Mouse (Mus musculus): ENCODE data around the gene 1700003F12Rik. TPM values are rescaled to one million over a fixed set of nuclear protein-coding genes. Genes with fewer than 3 reads are reported as not detected.

The 1700003F12Rik gene
- polyA plus RNA-seq, 1 experiment from 2014 or later, result 1.8 TPM

DNA sequence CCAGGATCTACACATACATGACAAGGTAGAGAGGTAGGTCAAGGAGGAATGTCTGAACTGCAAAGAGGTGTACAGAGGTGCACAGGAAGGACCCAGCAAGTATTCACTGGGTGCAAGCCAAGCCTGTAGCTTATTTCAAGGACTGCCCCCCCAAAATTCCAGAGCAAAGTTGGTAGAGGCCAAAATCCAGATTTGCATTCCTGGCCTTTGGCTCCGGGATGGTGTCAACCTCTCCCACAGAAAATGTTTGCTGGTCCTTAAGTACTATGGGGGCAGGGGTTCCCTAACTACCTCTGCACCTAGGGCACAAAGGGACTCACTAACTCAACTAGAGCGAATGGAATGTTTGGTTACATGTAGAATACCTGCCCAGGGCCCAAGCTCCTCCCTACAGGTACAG is 20.9 kb downstream of the 1700003F12Rik start:
- WGBS (ENCODE audit: insufficient replicate concordance), result 64% methylated on average over 2 of the region's 2 CpGs
- Histone ChIP-seq H3K9me3 (replicated peaks; ENCODE audit: control insufficient read depth, low read length) (no peaks in the 10 kb centered on the region), H3K27me3 (ENCODE audit: control insufficient read depth, insufficient read depth, low read depth, low read length) (no peaks in the 10 kb centered on the region), H3K27ac (ENCODE audit: low read length) (peak overlapping the region; percentile 84), H3K4me1 (ENCODE audit: control insufficient read depth, low read depth, low read length) (peaks cover 52% of the 10 kb centered on the region), H3K9ac (ENCODE audit: low read depth, low read length) (peak overlapping the region; percentile 73), H3K4me3 (ENCODE audit: low read depth, low read length) (peak overlapping the region; percentile 79), H3K4me2 (ENCODE audit: low read depth, low read length) (peak overlapping the region; percentile 79), H3K36me3 (ENCODE audit: control insufficient read depth, insufficient read depth) (peaks cover 18% of the 10 kb centered on the region)
- ATAC-seq (ENCODE audit: low read depth), result no peak

DNA sequence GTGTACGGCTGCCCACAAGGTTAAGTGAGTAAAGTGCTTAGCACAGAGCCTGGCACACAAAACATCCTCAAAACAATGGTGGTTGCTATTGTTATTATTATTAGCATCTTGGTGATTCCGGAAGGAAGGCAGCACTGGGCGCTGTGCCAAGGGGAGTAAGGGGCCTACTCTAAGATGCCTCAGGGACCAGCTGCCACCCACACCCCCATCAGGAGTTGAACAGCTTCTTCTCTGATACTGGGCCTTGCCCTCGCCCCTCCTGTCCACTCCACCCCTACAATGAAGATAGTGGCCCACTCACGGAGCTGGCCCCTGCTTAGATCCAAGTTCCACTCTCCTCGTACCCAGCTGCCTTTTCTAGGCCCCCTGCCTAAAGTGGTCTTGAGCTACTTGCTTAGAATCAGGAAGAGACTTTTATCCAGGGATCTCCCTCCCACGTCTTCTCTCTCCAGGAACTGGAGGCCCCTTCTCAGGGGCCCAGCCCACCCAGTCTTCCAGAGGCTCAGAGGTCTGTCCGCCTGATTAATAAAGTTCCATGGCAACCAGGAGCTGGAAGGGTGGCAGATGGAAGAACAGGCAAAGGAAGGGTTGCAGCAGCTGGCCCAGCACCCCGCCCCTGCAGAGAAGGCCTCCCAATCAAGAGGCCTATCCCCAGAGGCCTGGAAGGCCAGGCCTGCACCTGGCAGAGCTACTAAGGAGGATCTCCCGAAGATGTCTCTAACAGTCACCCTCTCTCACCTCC is 21.6 kb downstream of the 1700003F12Rik start:
- H3K27me3 ChIP-seq (ENCODE audit: control insufficient read depth, insufficient read depth, low read depth, low read length), result no peaks in the 10 kb centered on the region
- peak overlapping the region; percentile 79 for H3K4me3 ChIP-seq (ENCODE audit: low read depth, low read length)
- no peaks in the 10 kb centered on the region for H3K9me3 ChIP-seq (replicated peaks; ENCODE audit: control insufficient read depth, low read length)
- ATAC-seq (ENCODE audit: low read depth), result peak; percentile 3; the same call in 1 of the 2 replicates
- H3K4me1 ChIP-seq (ENCODE audit: control insufficient read depth, low read depth, low read length), result peaks cover 52% of the 10 kb centered on the region
- peaks cover 11% of the 10 kb centered on the region for H3K36me3 ChIP-seq (ENCODE audit: control insufficient read depth, insufficient read depth)
- peak overlapping the region; percentile 84 for H3K27ac ChIP-seq (ENCODE audit: low read length)
- H3K9ac ChIP-seq (ENCODE audit: low read depth, low read length), result peak overlapping the region; percentile 73
- WGBS (ENCODE audit: insufficient replicate concordance), result 15% methylated on average over 10 of the region's 10 CpGs
- peak overlapping the region; percentile 79 for H3K4me2 ChIP-seq (ENCODE audit: low read depth, low read length)

DNA sequence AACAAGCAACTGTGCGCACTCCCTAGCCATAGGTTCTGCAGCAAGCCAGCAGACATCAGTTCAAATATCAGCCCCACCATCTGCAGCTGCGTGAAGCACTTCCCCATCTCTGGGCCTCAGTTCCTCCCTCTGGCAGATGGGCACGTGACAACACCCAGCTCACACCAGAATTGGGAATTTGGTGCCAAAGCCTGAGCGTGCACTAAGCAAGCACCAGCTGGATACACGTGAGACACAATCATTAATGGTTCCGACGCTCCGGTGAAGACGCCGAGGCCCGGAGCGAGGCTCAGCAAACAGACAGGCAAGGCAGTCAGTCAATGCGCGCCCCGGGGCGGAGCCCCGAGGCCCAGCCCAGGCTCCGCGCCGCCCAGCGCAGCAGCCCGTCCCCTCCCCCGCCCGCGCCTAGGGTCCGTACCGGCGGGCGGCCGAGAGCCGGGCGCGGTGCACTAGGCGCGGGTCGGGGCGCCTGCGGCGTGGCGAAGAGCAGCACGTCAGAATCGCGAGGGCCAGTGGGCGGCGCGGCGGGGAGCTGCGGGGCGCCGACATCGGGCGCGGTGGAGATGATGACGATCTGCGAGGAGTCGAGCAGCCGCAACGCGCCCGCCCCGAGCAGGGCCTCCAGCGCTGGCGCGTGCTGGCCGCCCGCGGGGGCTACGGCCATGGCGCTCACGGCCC is 22.3 kb downstream of the 1700003F12Rik start:
- H3K4me1 ChIP-seq (ENCODE audit: control insufficient read depth, low read depth, low read length), result peaks cover 52% of the 10 kb centered on the region
- H3K9me3 ChIP-seq (replicated peaks; ENCODE audit: control insufficient read depth, low read length), result no peaks in the 10 kb centered on the region
- peak overlapping the region; percentile 73 for H3K9ac ChIP-seq (ENCODE audit: low read depth, low read length)
- H3K36me3 ChIP-seq (ENCODE audit: control insufficient read depth, insufficient read depth), result peaks cover 4% of the 10 kb centered on the region
- H3K4me3 ChIP-seq (ENCODE audit: low read depth, low read length), result peak overlapping the region; percentile 79
- WGBS (ENCODE audit: insufficient replicate concordance), result under 1% methylated on average over 62 of the region's 70 CpGs
- H3K27ac ChIP-seq (ENCODE audit: low read length), result peak overlapping the region; percentile 84
- peak; percentile 80 for ATAC-seq (ENCODE audit: low read depth)
- H3K4me2 ChIP-seq (ENCODE audit: low read depth, low read length), result peak overlapping the region; percentile 79
- H3K27me3 ChIP-seq (ENCODE audit: control insufficient read depth, insufficient read depth, low read depth, low read length), result no peaks in the 10 kb centered on the region

DNA sequence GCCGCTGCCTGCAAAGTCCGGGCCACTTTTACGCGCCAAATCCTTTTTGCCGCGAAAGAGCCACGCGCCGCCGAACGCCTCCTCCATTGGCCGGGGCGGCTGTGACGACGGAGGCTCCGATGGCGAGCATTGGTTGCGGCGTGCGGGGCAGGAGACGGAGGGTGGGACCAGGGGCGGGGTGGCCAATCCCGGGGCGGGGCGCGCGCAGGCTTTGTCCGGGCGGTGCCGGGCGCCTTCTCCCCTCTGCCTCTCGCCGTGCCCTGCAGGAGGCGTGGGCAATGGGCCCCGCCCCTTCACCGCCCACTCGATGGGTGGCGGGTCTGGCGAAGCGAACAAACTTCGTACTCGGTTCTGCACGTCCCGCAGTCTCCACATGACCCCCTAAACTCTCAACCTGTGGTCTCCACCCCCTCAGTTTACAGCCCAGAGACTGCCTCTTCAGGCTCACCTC is 23.0 kb downstream of the 1700003F12Rik start, which contains the start of gene E2f1:
Gene E2f1, minus strand, starts transcription at position 57 of the 451 bp plus-strand sequence.
- WGBS (ENCODE audit: insufficient replicate concordance), result 0% methylated on average over 44 of the region's 44 CpGs
- H3K9me3 ChIP-seq (replicated peaks; ENCODE audit: control insufficient read depth, low read length), result no peaks in the 10 kb centered on the region
- peak; percentile 95 for ATAC-seq (ENCODE audit: low read depth)
- H3K4me1 ChIP-seq (ENCODE audit: control insufficient read depth, low read depth, low read length), result peaks cover 50% of the 10 kb centered on the region
- peak within 1 kb of the TSS; percentile 79 for H3K4me2 ChIP-seq (ENCODE audit: low read depth, low read length)
- no peaks in the 10 kb centered on the region for H3K27me3 ChIP-seq (ENCODE audit: control insufficient read depth, insufficient read depth, low read depth, low read length)
- H3K4me3 ChIP-seq (ENCODE audit: low read depth, low read length), result peak within 1 kb of the TSS; percentile 79
- H3K9ac ChIP-seq (ENCODE audit: low read depth, low read length), result peak within 1 kb of the TSS; percentile 73
- H3K27ac ChIP-seq (ENCODE audit: low read length), result peak within 1 kb of the TSS; percentile 84
- H3K36me3 ChIP-seq (ENCODE audit: control insufficient read depth, insufficient read depth), result no peaks in the 10 kb centered on the region; the same call in 1 of the 2 replicates

DNA sequence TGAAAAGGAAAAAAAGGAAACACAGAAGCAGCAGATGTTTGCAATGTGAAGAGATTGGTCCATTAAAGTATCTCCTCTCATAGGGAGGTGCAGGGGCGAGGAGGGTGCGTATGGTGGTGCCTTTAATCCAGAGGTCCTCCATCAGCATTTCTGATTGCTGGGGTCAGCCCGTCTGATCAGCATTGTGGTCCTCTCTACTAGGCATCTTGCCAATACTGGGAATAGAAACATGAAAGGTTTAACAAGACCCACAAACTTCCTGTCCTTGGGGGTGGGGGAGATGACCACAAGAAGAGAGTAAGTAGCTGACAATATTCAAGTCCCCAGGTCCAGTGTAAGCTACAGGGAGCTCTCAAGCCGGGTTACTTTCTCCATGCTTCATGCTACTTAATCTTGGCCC is 23.8 kb downstream of the 1700003F12Rik start:
- H3K4me3 ChIP-seq (ENCODE audit: low read depth, low read length), result peak overlapping the region; percentile 79
- 46% methylated on average over 4 of the region's 4 CpGs for WGBS (ENCODE audit: insufficient replicate concordance)
- H3K4me2 ChIP-seq (ENCODE audit: low read depth, low read length), result peak overlapping the region; percentile 79
- 0 out of 2 replicates have a peak overlapping the region, but pooled peaks have one; percentile 17 for H3K9ac ChIP-seq (ENCODE audit: low read depth, low read length)
- peaks cover 42% of the 10 kb centered on the region for H3K4me1 ChIP-seq (ENCODE audit: control insufficient read depth, low read depth, low read length)
- no peak for ATAC-seq (ENCODE audit: low read depth)
- H3K9me3 ChIP-seq (replicated peaks; ENCODE audit: control insufficient read depth, low read length), result no peaks in the 10 kb centered on the region
- H3K27me3 ChIP-seq (ENCODE audit: control insufficient read depth, insufficient read depth, low read depth, low read length), result no peaks in the 10 kb centered on the region
- H3K36me3 ChIP-seq (ENCODE audit: control insufficient read depth, insufficient read depth), result no peaks in the 10 kb centered on the region; the same call in 1 of the 2 replicates
- peak overlapping the region; percentile 57; the same call in 1 of the 2 replicates for H3K27ac ChIP-seq (ENCODE audit: low read length)

DNA sequence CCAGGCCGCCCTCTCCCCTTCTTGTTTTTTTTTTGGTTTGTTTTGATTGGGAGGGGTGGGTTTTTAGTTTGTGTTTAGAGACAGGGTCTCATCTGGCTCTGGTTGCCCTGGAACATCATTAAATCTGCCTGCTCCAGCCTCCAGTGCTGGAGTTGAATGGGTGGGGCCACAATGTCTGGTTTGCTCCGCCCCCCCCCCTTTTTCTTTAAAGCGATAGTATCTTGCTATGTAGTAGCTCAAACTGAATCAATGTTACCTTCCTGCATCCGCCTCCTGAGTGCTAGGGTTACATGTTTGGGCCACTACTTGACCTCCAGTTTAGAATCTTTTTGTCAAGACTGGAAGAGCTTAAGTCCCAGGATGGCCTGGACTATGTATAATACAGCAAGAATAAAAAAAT is 24.4 kb downstream of the 1700003F12Rik start:
- Histone ChIP-seq H3K4me3 (ENCODE audit: low read depth, low read length) (no peak overlapping the region), H3K9me3 (replicated peaks; ENCODE audit: control insufficient read depth, low read length) (no peaks in the 10 kb centered on the region), H3K27ac (ENCODE audit: low read length) (no peak overlapping the region), H3K9ac (ENCODE audit: low read depth, low read length) (no peak overlapping the region), H3K27me3 (ENCODE audit: control insufficient read depth, insufficient read depth, low read depth, low read length) (no peaks in the 10 kb centered on the region), H3K4me1 (ENCODE audit: control insufficient read depth, low read depth, low read length) (peaks cover 36% of the 10 kb centered on the region), H3K4me2 (ENCODE audit: low read depth, low read length) (no peak overlapping the region), H3K36me3 (ENCODE audit: control insufficient read depth, insufficient read depth) (no peaks in the 10 kb centered on the region)
- no peak for ATAC-seq (ENCODE audit: low read depth)
- WGBS (ENCODE audit: insufficient replicate concordance), result 47% methylated on average over 4 of the region's 4 CpGs

DNA sequence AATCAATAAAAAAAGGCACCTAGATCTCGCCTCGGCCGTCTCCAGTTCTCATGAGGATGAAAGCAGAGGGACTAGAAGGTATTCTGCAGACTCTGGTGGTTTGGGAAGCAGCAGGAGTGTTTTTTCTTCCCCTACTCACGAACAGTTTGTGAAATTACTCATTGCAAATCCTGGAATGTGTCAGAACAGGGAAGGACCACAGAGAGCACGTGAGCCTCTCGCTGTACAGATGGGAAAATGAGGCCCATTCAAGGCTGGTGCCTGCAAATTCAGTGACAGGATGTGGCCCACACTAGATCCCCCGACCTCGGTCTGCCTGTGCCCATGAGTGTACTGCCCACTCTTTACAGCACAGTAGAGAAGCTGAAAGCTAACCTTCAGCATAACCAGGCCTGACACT is 25.1 kb downstream of the 1700003F12Rik start:
- Histone ChIP-seq H3K4me3 (ENCODE audit: low read depth, low read length) (no peak overlapping the region), H3K36me3 (ENCODE audit: control insufficient read depth, insufficient read depth) (no peaks in the 10 kb centered on the region), H3K27me3 (ENCODE audit: control insufficient read depth, insufficient read depth, low read depth, low read length) (no peaks in the 10 kb centered on the region), H3K4me2 (ENCODE audit: low read depth, low read length) (no peak overlapping the region), H3K27ac (ENCODE audit: low read length) (no peak overlapping the region), H3K9me3 (replicated peaks; ENCODE audit: control insufficient read depth, low read length) (no peaks in the 10 kb centered on the region), H3K4me1 (ENCODE audit: control insufficient read depth, low read depth, low read length) (peaks cover 32% of the 10 kb centered on the region), H3K9ac (ENCODE audit: low read depth, low read length) (no peak overlapping the region)
- ATAC-seq (ENCODE audit: low read depth), result no peak
- WGBS (ENCODE audit: insufficient replicate concordance), result 66% methylated on average over 8 of the region's 8 CpGs

DNA sequence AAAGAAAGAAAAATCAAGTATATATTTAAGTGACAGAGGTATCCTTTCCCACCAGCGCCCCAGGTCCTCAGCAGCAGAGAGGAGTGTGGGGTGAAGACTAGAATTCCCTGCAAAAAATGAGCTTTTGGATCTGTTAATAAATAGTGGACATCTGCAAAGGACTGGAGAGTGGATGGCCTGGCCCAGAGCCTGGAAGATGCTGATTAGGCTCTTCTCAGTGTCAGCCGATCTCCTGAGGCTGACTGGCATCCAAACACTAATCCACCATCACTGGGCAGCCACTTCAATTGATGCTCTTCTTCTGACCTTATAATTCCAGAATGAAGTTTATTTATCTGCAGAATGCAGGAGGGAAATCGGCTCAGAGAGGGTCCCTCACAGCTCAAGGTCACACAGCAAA is 26.1 kb downstream of the 1700003F12Rik start:
- H3K27me3 ChIP-seq (ENCODE audit: control insufficient read depth, insufficient read depth, low read depth, low read length), result no peaks in the 10 kb centered on the region
- H3K4me3 ChIP-seq (ENCODE audit: low read depth, low read length), result no peak overlapping the region
- ATAC-seq (ENCODE audit: low read depth), result no peak
- H3K27ac ChIP-seq (ENCODE audit: low read length), result no peak overlapping the region
- no peak overlapping the region for H3K9ac ChIP-seq (ENCODE audit: low read depth, low read length)
- WGBS (ENCODE audit: insufficient replicate concordance), result 78% methylated on average over 3 of the region's 3 CpGs
- H3K4me2 ChIP-seq (ENCODE audit: low read depth, low read length), result no peak overlapping the region
- no peaks in the 10 kb centered on the region for H3K9me3 ChIP-seq (replicated peaks; ENCODE audit: control insufficient read depth, low read length)
- no peaks in the 10 kb centered on the region for H3K36me3 ChIP-seq (ENCODE audit: control insufficient read depth, insufficient read depth)
- peaks cover 23% of the 10 kb centered on the region for H3K4me1 ChIP-seq (ENCODE audit: control insufficient read depth, low read depth, low read length)

DNA sequence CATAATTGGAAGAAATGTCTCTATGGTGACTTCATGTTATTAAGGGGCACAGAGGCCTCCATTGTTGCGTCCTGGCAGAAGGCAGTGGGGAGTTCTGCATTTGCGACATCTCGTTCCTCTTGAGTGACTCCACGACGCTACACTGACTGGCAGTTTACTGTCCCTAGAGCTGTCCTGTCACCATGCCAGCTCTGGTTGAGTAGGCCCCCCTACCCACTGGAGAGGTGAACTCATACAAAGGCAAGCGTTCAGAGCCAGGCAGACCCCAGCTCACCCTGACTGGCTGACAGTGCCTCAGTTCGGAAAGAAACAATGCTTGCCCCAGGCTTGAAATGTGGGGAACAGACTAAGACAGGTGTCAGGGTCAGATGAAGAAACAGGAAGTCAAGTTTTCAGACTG is 27.4 kb downstream of the 1700003F12Rik start:
- Histone ChIP-seq H3K9ac (ENCODE audit: low read depth, low read length) (no peak overlapping the region), H3K27ac (ENCODE audit: low read length) (peak overlapping the region; percentile 40; the same call in 1 of the 2 replicates), H3K9me3 (replicated peaks; ENCODE audit: control insufficient read depth, low read length) (no peaks in the 10 kb centered on the region), H3K4me3 (ENCODE audit: low read depth, low read length) (no peak overlapping the region), H3K4me1 (ENCODE audit: control insufficient read depth, low read depth, low read length) (peaks cover 14% of the 10 kb centered on the region), H3K4me2 (ENCODE audit: low read depth, low read length) (no peak overlapping the region), H3K36me3 (ENCODE audit: control insufficient read depth, insufficient read depth) (no peaks in the 10 kb centered on the region), H3K27me3 (ENCODE audit: control insufficient read depth, insufficient read depth, low read depth, low read length) (no peaks in the 10 kb centered on the region)
- 52% methylated on average over 7 of the region's 7 CpGs for WGBS (ENCODE audit: insufficient replicate concordance)
- ATAC-seq (ENCODE audit: low read depth), result no peak
